Mouse (Mus musculus): Measurements from ENCODE around the gene Gm20708. TPM values are rescaled to one million over a fixed set of nuclear protein-coding genes. Genes with fewer than 3 reads are reported as not detected.
A peak's percentile ranks its signal among the peaks of the same experiment; 100 is the strongest.
"Not testable (repeated sequence)": the region's sequence is repeated elsewhere in the genome, so short reads cannot be mapped to it uniquely, and the experiment has no call there.

Gene Gm20708
- total RNA-seq, 2 experiments from 2014 or later: 0.98 to 2.3 TPM

- peak; percentile 53 to 54 for DNase-seq
- intact Hi-C loops (cut with DNase I): no loop called here
Measured at GRCm38 (mm10) chr11:117828149-117828887, 18.9 kb downstream of the Gm20708 start.

- DNase-seq: peak; percentile 58 to 67
- intact Hi-C loops (cut with DNase I): no loop called here
Measured at GRCm38 (mm10) chr11:117828888-117829604, 19.6 kb downstream of the Gm20708 start.

- DNase-seq: peak in 1 of 2 experiments; percentile 57
- intact Hi-C loops (cut with DNase I): no loop called here
Measured at GRCm38 (mm10) chr11:117829671-117830215, 20.3 kb downstream of the Gm20708 start.

GRCm38 (mm10) chr11:117830401-117830800, 20.9 kb downstream of the Gm20708 start:
- DNase-seq: no peak
- intact Hi-C loops (cut with DNase I): no loop called here

- peak; percentile 70 to 76 for DNase-seq
- intact Hi-C loops (cut with DNase I): no loop called here
Measured at GRCm38 (mm10) chr11:117832086-117832969, 22.9 kb downstream of the Gm20708 start.

GRCm38 (mm10) chr11:117833509-117833908, 24.0 kb downstream of the Gm20708 start:
- intact Hi-C loops (cut with DNase I); DNase-seq: not testable (repeated sequence)

GRCm38 (mm10) chr11:117834086-117834485, 24.6 kb downstream of the Gm20708 start:
- intact Hi-C loops (cut with DNase I): no loop called here
- no peak for DNase-seq

GRCm38 (mm10) chr11:117836306-117836705, 26.8 kb downstream of the Gm20708 start:
- intact Hi-C loops (cut with DNase I): no loop called here
- no peak for DNase-seq

GRCm38 (mm10) chr11:117838572-117838971, 29.1 kb downstream of the Gm20708 start:
- no peak for DNase-seq
- intact Hi-C loops (cut with DNase I): no loop called here

GRCm38 (mm10) chr11:117839021-117839420, 29.6 kb downstream of the Gm20708 start:
- intact Hi-C loops (cut with DNase I): no loop called here
- DNase-seq: no peak

- DNase-seq: no peak
- intact Hi-C loops (cut with DNase I): no loop called here
Measured at GRCm38 (mm10) chr11:117840910-117841309, 31.4 kb downstream of the Gm20708 start.

- DNase-seq: no peak
- intact Hi-C loops (cut with DNase I): no loop called here
Measured at GRCm38 (mm10) chr11:117843434-117843833, 34.0 kb downstream of the Gm20708 start.

- intact Hi-C loops (cut with DNase I): no loop called here
- no peak for DNase-seq
Measured at GRCm38 (mm10) chr11:117844997-117845396, 35.5 kb downstream of the Gm20708 start.

GRCm38 (mm10) chr11:117845651-117846050, 36.2 kb downstream of the Gm20708 start:
- intact Hi-C loops (cut with DNase I): no loop called here
- no peak for DNase-seq

GRCm38 (mm10) chr11:117846640-117847039, 37.2 kb downstream of the Gm20708 start:
- no peak for DNase-seq
- intact Hi-C loops (cut with DNase I): no loop called here

- no peak for DNase-seq
- intact Hi-C loops (cut with DNase I): no loop called here
Measured at GRCm38 (mm10) chr11:117847593-117848215, 38.2 kb downstream of the Gm20708 start.

GRCm38 (mm10) chr11:117848271-117848984, 39.0 kb downstream of the Gm20708 start:
- peak in 1 of 2 experiments; percentile 49 for DNase-seq
- intact Hi-C loops (cut with DNase I): no loop called here

- peak; percentile 97 to 99 for DNase-seq
- intact Hi-C loops (cut with DNase I): no loop called here
Measured at GRCm38 (mm10) chr11:117848985-117849671, 39.7 kb downstream of the Gm20708 start, which contains the start of gene Birc5. Birc5 (plus strand) TSS chr11:117849251.

- DNase-seq: no peak
- intact Hi-C loops (cut with DNase I): no loop called here
Measured at GRCm38 (mm10) chr11:117852875-117853274, 43.4 kb downstream of the Gm20708 start.
